Mouse (Mus musculus): ENCODE data around the gene AC161166.1. TPM values are rescaled to one million over a fixed set of nuclear protein-coding genes. Genes with fewer than 3 reads are reported as not detected.

Gene AC161166.1
- polyA plus RNA-seq, 1 experiment from 2014 or later, result 0.06 TPM

DNA sequence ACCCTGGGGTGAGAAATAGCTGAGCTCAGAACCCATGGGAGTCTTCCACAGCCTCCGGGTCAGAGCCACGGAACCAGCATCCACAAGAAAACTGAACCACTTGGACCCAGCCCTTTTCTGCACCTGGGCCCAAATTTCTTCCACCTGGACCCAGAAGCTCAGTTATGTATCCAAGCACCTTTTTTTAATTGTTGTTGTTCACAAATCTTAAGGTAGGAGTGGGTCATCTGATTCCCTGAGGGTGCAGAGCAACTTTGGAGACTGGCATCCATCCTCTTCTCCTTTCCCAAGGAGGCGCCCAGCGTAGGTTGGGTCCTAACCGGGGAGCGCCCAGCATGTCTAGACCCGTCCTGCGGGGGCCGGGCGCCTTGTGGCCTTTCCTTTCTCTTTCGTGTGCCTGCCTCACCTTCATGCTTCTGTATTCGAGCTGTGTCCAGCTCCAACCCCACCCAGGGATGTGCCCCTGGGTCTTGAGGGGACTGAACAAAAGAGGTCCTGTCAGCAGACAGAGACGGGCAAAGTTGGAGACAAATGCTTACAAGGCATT is 33.9 kb upstream of the AC161166.1 start, which contains the start of the genes Pinlyp and Xrcc1:
TSS of gene Pinlyp (minus strand) at position 51 of the 547 bp plus-strand sequence.
TSS of gene Xrcc1 (plus strand) at position 222 of the 547 bp plus-strand sequence.
- peak within 1 kb of the TSS; percentile 75 for H3K4me3 ChIP-seq (ENCODE audit: low read depth, low read length)
- peak within 1 kb of the TSS; percentile 64 for H3K27ac ChIP-seq (ENCODE audit: low read length)
- 31% methylated on average over 13 of the region's 13 CpGs for WGBS
- peak within 1 kb of the TSS; percentile 77 for H3K9ac ChIP-seq (replicated peaks; ENCODE audit: low read depth)
- TF ChIP-seq EP300 (IDR thresholded peaks at IDR 0.05) (no peak), CTCF (IDR thresholded peaks at IDR 0.05) (no peak)
- DNase-seq (ENCODE audit: low spot score), result no peak
- no peaks in the 10 kb centered on the region; the same call in 1 of the 2 replicates for H3K4me1 ChIP-seq (ENCODE audit: insufficient read depth, low read depth, low read length)
- no peaks in the 10 kb centered on the region for H3K36me3 ChIP-seq (ENCODE audit: insufficient read depth, low read length)
- no peaks in the 10 kb centered on the region for H3K27me3 ChIP-seq (replicated peaks; ENCODE audit: insufficient read depth, low read length)
- H3K9me3 ChIP-seq (ENCODE audit: low read length), result no peaks in the 10 kb centered on the region
- no peak for ATAC-seq
- H3K4me2 ChIP-seq (replicated peaks; ENCODE audit: low read depth, low read length), result peak within 1 kb of the TSS; percentile 73

DNA sequence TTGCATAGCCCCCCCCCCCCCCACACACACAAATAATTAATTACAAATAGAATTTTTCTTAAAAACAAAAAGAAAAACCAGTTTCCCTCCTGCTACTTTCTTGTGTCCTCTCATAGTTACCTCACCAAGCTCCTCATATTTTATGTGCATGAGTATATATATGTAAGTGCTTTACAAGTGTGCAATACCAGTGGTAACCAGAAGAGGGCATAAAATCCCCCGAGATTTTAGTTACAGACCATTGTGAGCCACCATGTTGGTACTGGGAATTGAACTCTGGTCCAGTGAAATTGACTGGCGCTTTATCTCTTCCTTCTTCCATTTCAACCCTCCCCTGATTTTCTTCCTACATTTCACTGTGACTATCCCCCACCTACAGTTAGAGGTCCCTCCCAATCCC is 32.3 kb upstream of the AC161166.1 start:
- DNase-seq (ENCODE audit: low spot score), result no peak
- no peak overlapping the region for H3K4me2 ChIP-seq (replicated peaks; ENCODE audit: low read depth, low read length)
- WGBS, result 83% methylated on average over 2 of the region's 2 CpGs

DNA sequence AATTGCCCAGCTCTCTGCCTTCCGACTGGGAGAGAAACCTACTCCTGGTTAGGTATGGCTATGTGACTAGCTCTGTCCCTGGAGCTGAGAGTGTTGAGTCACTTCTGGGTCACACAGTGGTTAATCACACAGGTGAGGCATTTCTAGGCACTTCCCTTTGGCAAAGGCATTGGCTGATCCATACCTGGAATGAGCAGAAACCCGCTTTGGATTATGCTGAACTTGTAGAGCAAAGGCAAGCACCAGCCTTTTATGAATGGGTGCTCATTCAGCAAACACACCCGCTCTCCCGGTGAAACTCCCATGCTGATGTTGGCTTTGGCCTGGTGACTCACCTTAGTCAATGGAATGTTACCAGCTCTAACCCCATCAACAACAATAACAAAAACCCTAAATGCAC is 27.4 kb upstream of the AC161166.1 start:
- Histone ChIP-seq H3K4me2 (replicated peaks; ENCODE audit: low read depth, low read length) (no peak overlapping the region), H3K27me3 (replicated peaks; ENCODE audit: insufficient read depth, low read length) (no peaks in the 10 kb centered on the region), H3K36me3 (ENCODE audit: insufficient read depth, low read length) (no peaks in the 10 kb centered on the region; the same call in 1 of the 2 replicates), H3K4me1 (ENCODE audit: insufficient read depth, low read depth, low read length) (no peaks in the 10 kb centered on the region), H3K9me3 (ENCODE audit: low read length) (no peaks in the 10 kb centered on the region), H3K4me3 (ENCODE audit: low read depth, low read length) (no peak overlapping the region), H3K27ac (ENCODE audit: low read length) (no peak overlapping the region), H3K9ac (replicated peaks; ENCODE audit: low read depth) (no peak overlapping the region)
- WGBS, result 79% methylated on average over 4 of the region's 4 CpGs
- no peak for TF ChIP-seq CTCF (IDR thresholded peaks at IDR 0.05)
- TF ChIP-seq EP300 (IDR thresholded peaks at IDR 0.05), result no peak
- DNase-seq (ENCODE audit: low spot score) (no peak), ATAC-seq (peak; percentile 6; the same call in 1 of the 2 replicates)

More for the DNA sequence above, 32.3 kb upstream of the AC161166.1 start:
- Histone ChIP-seq H3K27me3 (replicated peaks; ENCODE audit: insufficient read depth, low read length) (no peaks in the 10 kb centered on the region), H3K4me3 (ENCODE audit: low read depth, low read length) (no peak overlapping the region), H3K36me3 (ENCODE audit: insufficient read depth, low read length) (no peaks in the 10 kb centered on the region), H3K9me3 (ENCODE audit: low read length) (no peaks in the 10 kb centered on the region), H3K9ac (replicated peaks; ENCODE audit: low read depth) (no peak overlapping the region), H3K27ac (ENCODE audit: low read length) (no peak overlapping the region), H3K4me1 (ENCODE audit: insufficient read depth, low read depth, low read length) (no peaks in the 10 kb centered on the region; the same call in 1 of the 2 replicates)
- TF ChIP-seq CTCF (IDR thresholded peaks at IDR 0.05) (peak; percentile 24), EP300 (IDR thresholded peaks at IDR 0.05) (no peak)
- ATAC-seq, result no peak

DNA sequence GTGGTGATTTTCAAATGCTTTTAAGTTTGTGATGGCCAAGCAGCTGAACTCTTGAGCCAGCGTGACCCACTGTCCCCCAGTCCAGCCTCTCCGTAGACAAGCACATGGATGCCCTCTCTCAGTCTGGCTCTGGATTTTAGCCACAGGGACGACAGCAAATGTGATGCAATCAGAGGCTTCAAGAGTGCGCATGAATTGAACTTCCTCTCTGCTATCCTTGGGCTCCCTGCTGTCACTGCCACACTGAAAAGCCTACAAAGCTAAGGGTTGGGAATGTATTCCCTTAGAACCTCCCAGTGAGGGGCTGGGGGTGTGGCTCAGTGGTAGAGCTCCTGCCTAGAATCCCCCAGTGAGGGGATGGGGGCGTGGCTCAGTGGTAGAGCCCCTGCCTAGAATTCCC is 26.4 kb upstream of the AC161166.1 start:
- TF ChIP-seq CTCF (IDR thresholded peaks at IDR 0.05), result no peak
- TF ChIP-seq EP300 (IDR thresholded peaks at IDR 0.05), result no peak
- Histone ChIP-seq H3K27ac (ENCODE audit: low read length) (no peak overlapping the region), H3K4me1 (ENCODE audit: insufficient read depth, low read depth, low read length) (no peaks in the 10 kb centered on the region), H3K4me2 (replicated peaks; ENCODE audit: low read depth, low read length) (no peak overlapping the region), H3K9me3 (ENCODE audit: low read length) (no peaks in the 10 kb centered on the region), H3K27me3 (replicated peaks; ENCODE audit: insufficient read depth, low read length) (no peaks in the 10 kb centered on the region), H3K36me3 (ENCODE audit: insufficient read depth, low read length) (peaks cover 7% of the 10 kb centered on the region; the same call in 1 of the 2 replicates), H3K4me3 (ENCODE audit: low read depth, low read length) (no peak overlapping the region), H3K9ac (replicated peaks; ENCODE audit: low read depth) (no peak overlapping the region)
- DNase-seq (ENCODE audit: low spot score) (no peak), ATAC-seq (no peak)
- WGBS, result 80% methylated on average over 5 of the region's 5 CpGs

DNA sequence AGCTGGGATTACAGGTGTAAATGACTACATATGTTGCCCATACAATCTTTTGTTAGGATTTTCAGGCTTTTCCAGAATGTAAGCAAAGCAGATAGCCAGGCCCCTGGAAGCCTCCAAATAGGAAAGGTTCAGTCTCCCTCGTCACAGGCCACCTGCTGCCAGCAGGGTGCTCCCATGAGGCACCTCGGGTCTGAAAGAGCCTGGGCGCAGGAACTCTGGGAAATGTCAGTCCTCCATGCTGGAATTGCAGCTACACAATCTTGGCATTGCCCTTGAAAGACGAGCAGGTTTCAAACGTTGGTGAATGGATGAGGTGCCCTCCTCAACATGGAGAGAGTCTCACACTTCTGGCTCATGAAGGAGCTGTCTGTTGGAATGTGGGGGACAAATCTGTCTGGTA is 25.9 kb upstream of the AC161166.1 start:
- Histone ChIP-seq H3K36me3 (ENCODE audit: insufficient read depth, low read length) (peaks cover 8% of the 10 kb centered on the region; the same call in 1 of the 2 replicates), H3K9me3 (ENCODE audit: low read length) (no peaks in the 10 kb centered on the region), H3K27ac (ENCODE audit: low read length) (no peak overlapping the region), H3K4me1 (ENCODE audit: insufficient read depth, low read depth, low read length) (no peaks in the 10 kb centered on the region), H3K27me3 (replicated peaks; ENCODE audit: insufficient read depth, low read length) (no peaks in the 10 kb centered on the region), H3K4me2 (replicated peaks; ENCODE audit: low read depth, low read length) (no peak overlapping the region), H3K4me3 (ENCODE audit: low read depth, low read length) (no peak overlapping the region), H3K9ac (replicated peaks; ENCODE audit: low read depth) (no peak overlapping the region)
- TF ChIP-seq CTCF (IDR thresholded peaks at IDR 0.05) (peak; percentile 20; the same call in 1 of the 2 replicates), EP300 (IDR thresholded peaks at IDR 0.05) (no peak)
- no peak for ATAC-seq
- no peak for DNase-seq (ENCODE audit: low spot score)
- 36% methylated on average over 5 of the region's 5 CpGs for WGBS

DNA sequence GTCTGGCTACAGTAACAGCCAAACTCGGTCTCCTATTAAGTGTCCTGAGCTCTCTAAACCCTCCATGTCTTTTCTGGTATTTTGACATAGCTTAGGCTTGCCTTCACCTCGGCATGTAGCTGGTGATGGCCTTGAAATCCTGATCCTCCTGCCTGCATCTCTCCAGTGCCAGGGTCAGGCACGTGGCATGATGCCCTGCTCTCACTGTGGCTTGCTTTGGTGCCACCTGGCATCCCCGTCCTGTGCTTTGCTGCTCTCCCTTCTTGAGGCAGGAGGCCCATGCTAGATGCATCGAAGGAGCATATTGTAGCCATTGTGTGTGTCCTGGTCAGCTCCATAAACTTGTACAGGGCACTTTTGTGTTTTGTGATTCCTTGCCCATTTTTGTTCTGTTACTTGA is 25.3 kb upstream of the AC161166.1 start:
- TF ChIP-seq EP300 (IDR thresholded peaks at IDR 0.05) (no peak), CTCF (IDR thresholded peaks at IDR 0.05) (no peak)
- Histone ChIP-seq H3K27me3 (replicated peaks; ENCODE audit: insufficient read depth, low read length) (no peaks in the 10 kb centered on the region), H3K4me3 (ENCODE audit: low read depth, low read length) (no peak overlapping the region), H3K4me2 (replicated peaks; ENCODE audit: low read depth, low read length) (no peak overlapping the region), H3K27ac (ENCODE audit: low read length) (no peak overlapping the region), H3K9ac (replicated peaks; ENCODE audit: low read depth) (no peak overlapping the region), H3K36me3 (ENCODE audit: insufficient read depth, low read length) (peaks cover 8% of the 10 kb centered on the region; the same call in 1 of the 2 replicates), H3K9me3 (ENCODE audit: low read length) (no peaks in the 10 kb centered on the region), H3K4me1 (ENCODE audit: insufficient read depth, low read depth, low read length) (no peaks in the 10 kb centered on the region)
- ATAC-seq (no peak), DNase-seq (ENCODE audit: low spot score) (no peak)
- WGBS, result 72% methylated on average over 5 of the region's 5 CpGs

Data from lung, postnatal 0 days (tissue).